Mouse (Mus musculus) spleen, adult 2 months (tissue): ENCODE results near the gene Sgce.

ENCODE experiments used
- CTCF ChIP-seq: fragments of 200-500 bp; IDR thresholded peaks from 2 replicates; pipeline ENCODE4 v1.5.1; 2011; ENCODE audit warnings: mild to moderate bottlenecking, inconsistent platforms; ENCODE audit not compliant: insufficient read depth, insufficient read length, insufficient replicate concordance; ENCODE audit errors: extremely low read depth
- POLR2A ChIP-seq: fragments of 200-500 bp; IDR thresholded peaks from 2 replicates; pipeline ENCODE4 v1.6.1; 2011; ENCODE audit warnings: low read depth, low read length, inconsistent platforms

GRCm38 (mm10) chr6:4731675-4732074, 15.3 kb downstream of the Sgce start:
- TF ChIP-seq POLR2A: no peak
- no peak for TF ChIP-seq CTCF
